Mouse (Mus musculus) spleen, postnatal 14 days (tissue): ENCODE measurements around the gene Ak8.

ENCODE experiments used
- DNase-seq, 2 experiments: peaks; one replicate each; pipeline ENCODE4 v3.0.0; 2021 to 2022; ENCODE audit warnings: low spot score in 2 of 2

Gene Ak8

DNA sequence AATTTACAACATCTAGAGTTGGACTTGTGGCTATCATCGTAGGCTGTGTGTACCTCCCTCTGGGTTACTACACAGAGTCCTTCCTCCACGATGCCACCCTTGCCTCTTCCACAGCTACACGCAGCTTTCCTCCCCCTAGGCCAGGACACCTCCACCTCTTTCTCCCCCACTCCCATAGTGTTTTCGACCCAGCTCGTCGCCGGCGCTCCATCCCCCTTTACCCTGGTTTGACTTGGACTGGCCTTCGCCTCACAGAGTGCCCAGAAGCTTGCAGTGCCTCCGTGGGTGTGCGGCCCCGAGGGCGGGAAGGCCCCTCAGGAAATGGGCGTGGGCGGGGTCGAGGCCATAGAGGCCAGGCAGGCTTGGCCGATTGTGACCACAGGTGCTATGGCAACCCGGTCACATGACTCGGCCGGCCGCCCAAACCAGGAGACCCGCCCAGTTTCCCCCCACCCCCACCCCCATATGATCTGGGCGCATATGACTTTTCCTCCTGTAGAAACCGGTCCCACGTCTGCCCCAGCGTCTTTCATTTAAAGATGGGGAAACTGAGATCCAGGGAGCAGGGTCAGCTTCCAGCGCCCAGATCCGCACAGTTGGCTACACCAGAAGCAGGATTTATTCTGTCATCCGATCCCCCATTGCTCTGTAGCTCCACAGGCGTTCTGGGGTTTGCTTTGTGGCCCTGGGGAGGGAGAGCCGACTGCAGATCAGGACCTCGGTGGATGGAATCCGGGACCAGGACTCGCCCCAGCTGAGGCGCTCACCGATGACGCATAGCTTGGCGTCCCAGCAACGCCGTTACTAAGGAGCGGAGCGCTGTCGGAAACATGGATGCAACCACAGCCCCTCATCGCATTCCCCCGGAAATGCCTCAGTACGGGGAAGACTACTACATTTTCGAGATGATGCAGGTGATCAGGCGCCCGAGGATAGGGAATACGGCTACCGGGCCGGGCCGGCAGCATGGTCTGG is at the start of gene Ak8, which contains the start of gene Spaca9:
Gene Ak8 (plus strand): TSS at position 804 of the 975 bp plus-strand sequence.
Gene Spaca9 (minus strand): TSS at position 367 of the 975 bp plus-strand sequence.
- DNase-seq, result peak; percentile 42 to 49

DNA sequence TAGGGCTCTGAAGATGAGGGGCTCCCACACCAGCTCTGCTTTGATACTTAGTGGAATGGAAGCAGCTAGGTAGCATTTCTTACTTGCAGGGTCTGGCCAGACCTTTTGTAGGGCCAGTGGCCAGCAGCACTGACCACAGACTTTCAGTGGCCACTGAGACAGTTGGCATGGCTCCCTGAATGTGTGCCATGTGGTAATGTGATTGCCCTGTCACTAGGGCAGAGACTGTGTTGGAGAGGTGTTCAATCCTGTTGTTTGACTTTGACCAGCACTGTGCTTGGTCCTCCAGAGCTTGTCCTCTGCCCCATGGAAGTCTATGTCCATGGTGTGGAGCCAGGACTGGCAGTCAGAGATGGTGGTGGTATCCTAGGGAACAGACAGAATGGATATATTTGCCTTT is 49.4 kb upstream of the Ak8 start:
- no peak for DNase-seq

DNA sequence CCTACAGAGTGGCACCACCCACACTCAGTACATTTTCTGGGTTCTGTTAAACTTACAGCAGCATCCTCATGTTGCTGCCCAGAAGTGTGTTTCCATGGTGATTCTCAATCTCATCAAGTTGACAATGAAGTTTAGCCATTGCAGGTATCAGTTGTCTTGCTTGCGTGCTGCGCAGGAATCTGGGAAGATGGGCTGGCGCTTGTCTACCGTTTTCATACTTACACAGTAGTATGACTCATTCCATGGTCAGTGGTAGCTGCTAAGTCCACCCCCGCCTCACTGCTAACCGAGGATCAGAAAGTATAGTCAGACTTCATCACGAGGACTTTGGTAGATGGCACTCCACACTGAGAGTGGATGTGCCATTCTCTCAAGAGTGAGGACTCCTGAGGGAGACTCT is 46.6 kb upstream of the Ak8 start:
- DNase-seq, result no peak

DNA sequence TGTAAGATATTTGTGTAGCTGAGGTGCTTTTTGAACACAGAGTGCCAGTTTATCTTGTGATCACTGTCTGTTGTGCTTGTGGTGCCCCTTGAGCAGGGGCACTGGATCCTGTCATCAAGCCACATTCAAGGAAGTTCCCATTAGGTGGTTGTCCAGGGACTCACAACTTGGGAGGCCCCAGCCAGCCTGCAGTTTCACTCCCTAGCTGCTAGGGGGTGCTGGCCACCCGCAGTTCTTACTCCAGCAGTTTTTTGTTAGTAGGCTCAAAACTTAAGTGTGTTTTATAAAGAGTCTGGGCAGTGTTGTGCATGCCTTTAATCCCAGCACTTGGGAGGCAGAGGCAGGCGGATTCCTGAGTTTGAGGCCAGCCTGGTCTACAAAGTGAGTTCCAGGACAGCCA is 45.7 kb upstream of the Ak8 start:
- DNase-seq, result peak in 1 of 2 experiments; percentile 26

DNA sequence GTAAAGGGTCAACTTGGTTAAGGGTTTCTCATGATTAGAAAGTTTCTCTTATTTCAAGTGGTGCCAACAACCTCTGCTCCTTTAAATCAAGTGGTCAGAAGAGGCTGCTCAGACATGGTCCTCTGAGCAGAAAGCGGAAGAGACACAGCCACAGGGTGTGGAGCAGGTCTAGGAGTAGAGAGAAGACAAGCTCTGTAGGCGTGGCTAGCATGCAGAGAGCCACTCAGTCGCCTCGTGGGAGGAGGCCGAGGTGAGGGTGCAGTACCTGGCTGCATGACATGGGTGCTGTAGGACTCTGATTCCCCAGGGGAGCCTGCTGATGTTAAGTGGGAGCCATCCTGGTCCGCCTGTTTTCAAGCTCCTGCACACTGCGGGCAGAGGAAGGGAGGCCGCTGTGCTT is 43.7 kb upstream of the Ak8 start:
- DNase-seq, result no peak

DNA sequence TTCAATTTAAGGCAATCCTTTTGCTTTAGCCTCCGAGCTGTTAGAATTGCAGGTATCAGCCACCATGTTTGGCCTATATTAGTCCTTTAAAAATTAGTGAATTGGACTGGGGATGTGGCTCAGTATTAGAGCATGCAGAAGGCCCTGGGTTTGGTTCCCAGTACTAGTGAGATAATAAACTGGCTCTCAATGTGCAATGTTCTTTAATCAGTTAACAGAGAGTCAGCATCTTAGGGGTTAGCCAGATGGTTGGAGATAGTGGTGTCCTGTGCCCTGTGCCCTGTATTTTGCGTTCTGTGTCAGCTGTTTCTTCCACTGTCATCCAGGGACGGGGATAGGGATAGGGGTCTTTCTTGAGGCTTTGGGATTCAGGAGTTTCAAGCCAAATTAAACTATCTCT is 37.1 kb upstream of the Ak8 start:
- no peak for DNase-seq

DNA sequence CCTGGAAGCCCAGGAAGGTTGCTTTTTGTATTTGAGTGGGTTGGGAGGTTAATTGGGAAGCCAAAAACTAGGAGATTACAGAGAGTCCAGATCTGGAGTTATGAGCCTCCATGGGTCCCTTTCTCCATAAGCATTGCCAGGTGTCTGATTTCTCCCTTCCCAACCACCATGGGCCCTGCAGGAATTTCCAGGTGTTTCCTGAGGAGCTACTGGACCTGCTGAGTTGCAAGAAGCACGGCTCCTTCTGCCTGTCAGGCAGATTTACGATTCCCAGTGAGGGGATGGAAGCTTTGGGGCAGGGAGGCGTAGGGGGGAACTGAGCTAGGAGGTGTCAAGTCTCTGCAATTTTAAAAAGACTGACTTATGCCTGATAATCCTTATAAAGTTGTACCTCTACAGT is 34.1 kb upstream of the Ak8 start:
- no peak for DNase-seq

DNA sequence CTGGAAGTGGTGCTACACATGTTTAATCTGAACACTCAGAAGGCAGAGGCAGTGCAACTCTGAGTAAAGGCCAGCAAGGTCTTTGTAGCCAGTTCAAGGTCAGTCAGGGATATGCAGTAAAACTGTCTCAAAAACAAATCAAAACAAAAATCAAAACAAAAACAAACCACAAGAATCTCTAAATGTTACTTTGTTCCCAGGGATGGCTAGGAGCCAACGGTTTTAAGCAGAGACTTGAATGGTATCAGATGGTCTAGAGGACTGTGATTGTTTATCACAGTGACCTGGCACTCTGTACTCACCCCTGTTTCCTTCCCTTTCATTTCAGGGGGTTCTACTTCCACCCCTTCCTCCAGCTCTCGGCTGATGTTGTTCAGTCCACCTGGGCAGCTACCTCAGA is 28.5 kb upstream of the Ak8 start:
- DNase-seq, result no peak

DNA sequence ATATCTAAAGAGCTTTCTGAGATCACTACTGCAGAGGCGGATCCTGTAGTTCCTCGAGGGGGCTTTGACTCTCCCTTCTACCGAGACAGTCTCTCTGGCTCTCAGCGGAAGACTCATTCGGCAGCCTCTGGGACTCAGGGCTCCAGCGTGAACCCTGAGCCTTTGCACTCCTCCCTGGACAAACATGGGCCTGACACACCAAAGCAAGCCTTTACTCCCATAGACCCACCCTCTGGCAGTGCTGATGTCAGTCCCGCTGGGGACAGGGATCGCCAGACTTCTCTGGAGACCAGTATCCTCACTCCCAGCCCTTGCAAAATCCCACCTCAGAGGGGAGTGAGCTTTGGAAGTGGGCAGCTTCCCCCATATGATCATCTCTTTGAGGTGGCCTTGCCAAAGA is 24.0 kb upstream of the Ak8 start:
- no peak for DNase-seq

DNA sequence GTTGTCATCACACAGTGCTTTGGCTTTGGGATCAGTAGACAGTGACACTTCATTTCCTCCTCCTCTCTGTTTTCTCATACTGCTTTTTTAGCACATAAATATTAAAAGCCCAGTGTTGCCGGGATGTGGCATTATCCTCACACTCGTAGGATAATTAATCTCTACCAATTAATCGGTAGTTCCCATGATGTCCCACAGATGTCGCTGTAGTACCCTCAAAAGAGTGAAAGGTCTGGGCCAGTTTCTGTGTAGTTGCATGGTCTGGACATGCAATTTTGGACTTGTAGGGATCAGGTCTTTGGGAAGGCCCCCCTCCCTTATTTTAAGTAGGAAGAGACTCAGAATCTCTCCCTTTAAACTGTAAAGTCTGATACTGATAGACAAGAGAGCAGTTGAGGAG is 19.3 kb upstream of the Ak8 start:
- DNase-seq, result peak in 1 of 2 experiments; percentile 14

DNA sequence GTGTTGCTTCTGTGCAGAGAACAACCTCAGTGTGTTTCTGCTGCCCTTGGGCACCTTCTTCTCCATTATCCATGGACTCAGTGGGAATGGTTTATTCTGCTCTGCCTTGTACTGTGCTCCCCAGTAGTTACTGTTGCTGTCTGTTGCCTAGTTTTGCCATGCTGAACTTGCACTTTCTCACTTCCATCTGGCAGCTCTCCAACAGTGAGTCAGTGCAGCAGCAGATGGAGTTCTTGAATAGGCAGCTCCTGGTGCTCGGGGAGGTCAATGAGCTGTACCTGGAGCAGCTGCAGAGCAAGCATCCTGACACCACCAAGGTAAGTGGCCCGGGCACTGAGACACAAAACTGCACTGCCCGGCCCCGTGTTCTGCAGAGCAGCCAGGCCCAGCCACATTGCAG is 18.2 kb upstream of the Ak8 start:
- DNase-seq, result no peak

DNA sequence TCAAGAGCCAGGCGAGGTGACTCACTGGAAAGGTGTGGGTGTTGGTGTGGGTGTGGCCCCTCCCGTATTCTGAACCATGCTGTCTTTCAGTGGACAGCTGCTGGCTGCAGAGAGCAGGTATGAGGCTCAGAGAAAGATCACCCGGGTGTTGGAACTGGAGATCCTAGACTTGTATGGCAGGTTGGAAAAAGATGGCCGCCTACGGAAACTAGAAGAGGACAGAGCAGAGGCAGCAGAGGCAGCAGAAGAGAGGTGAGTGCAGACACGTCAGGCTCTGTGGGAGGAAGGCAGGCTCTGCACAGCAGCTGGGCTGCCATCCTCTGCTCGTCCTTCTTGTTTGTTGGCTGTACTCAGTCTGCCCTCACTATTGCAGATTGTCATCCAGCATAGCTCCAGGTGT is 14.1 kb upstream of the Ak8 start:
- no peak for DNase-seq

DNA sequence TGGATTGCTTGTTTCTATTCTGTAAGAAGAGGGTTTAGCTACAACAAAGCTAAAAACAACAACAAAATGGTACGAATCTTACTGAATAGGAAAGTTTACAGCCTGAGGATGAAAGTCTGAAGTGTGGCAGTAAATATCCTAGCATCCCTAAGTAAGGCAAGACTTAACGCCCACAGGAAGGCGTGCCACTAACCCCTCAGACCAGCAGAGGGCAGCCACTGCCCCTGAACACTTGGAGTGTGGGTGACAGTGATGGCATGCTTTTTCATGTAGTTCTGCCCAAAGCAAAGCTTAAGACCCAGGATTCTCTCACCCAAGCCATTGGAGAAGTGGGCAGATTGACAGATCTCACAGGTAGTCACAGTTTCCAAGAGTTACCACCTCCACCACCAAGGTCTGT is 11.5 kb upstream of the Ak8 start:
- DNase-seq, result peak in 1 of 2 experiments; percentile 35

DNA sequence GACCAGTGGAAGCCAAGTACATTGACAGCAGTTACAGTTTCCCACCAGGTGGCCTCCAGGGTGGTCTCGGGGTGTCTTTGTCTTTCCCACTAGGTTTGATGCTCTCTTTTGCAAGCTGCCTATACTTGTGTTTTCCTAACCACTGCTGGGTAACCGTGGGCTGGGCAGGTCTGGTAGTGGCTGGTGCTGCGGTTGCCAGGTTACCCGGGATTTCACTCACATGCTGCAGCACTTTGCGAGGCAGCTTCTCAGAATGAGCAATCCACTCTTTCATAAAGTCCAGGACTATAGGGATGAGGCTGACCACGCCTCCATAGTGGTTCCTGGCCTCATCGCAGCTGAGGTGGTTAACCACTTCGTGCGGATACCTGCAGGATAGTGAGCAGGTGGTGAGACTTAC is 7.3 kb upstream of the Ak8 start:
- no peak for DNase-seq

DNA sequence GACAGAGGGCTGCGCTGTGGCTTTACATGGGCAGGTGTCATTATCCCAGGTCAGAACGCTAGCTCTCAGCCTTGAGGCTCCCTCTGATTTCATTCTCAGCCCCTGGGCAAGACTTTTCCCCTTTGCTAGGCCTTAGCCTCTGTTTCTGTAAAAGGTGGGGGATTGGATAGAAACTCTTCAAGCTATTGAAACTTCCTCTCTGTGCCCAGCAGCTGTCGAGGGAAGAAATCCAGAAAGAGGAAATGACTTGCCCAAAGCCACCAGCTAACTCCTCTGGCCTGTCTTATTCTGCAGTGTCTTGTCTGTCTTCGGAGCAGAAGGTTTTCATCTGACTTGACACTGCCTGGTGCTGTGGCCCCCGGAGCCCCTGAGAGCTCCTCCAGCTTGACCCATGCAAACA is 1.4 kb upstream of the Ak8 start:
- no peak for DNase-seq

DNA sequence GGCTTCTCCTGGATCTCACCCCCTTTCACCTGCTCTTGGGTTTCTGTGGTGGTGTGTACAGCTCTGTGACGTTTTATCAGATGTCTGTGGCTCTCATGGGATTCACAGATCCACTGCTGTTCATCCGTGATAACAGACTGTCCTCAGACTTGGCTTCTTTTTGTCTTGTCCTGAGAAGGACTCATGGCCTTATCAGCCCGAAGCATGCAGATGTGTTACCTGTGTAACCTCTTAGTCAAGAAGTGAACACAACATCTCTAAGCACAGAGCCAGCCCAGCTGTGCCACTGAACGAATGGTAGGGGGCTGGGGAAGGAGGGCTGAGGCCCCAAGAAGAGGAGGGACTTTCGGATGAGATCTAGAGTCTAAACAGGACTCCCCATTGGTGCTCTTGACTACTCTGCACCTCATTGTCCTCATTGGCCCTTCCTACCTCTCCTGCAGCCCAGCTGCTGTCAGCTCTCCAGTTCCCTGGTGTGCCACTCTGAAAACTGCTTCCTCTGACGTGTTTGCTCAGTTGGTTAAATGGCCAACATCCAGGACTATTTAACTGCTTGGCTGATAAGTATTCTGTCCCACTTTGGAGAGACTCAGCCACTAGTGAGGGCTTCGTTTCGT is 1.8 kb downstream of the Ak8 start:
- DNase-seq, result no peak

DNA sequence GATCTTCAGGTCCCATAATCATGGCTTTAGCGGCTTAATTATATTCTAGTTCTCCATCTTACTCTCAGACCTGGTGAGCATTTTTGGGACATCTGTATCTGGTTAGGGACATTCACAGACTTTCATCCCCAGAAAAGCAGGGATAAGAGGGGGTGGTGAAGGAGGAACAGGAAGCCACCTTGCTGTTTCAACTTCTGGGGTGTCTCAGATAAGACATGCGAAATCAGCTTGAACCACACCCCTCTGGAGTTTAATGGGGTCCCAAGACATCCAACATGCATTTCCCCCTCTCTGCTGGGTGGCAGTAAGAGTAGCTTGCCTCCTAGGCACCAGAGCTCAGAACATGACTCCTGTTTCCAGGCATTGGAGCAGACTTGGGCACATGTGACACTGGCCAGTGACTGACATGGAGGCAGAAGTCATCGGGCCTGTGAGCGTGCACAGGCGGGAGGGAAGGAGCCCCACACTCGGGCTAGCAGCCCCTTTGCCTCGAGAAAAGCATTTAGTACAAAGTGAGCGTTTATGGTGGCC is 6.2 kb downstream of the Ak8 start:
- DNase-seq, result no peak

DNA sequence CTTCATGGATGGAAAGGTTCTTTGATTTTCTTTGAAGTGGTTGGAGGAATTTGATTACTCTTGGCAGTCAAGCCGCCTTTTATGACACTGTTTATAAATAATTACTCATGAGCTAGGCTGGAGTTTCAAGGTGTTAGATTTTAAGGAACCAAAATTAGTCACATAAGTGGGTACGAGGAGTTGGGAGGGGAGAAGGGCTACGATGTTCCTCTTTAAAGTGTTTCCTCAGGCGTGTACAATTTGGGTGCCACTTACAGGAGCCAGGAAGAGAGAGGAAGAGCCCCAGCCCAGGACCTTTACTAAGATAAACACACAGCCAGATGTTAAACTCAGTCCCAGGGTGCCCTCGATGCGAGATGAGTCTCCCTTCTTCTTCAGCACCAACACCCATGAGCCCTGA is 6.8 kb downstream of the Ak8 start:
- no peak for DNase-seq

DNA sequence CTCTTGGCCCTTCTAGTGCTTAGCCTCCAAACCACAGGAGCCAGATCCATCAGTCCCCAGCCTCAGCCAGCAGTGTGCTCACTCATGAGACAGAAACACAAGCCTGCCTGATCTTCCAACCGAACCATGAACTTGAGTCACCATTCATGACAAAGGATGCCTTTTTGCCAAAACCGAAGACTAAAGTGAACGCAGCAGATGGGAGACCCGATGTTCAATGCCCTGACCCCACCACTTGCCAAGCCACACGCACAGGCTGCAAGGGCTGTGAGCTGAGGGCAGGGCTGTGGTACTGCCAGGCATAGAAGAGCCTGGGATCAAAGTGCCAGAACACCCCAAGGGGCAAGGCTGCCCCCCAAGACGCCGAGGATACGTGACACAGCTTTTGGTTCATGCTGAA is 13.1 kb downstream of the Ak8 start:
- DNase-seq, result no peak

DNA sequence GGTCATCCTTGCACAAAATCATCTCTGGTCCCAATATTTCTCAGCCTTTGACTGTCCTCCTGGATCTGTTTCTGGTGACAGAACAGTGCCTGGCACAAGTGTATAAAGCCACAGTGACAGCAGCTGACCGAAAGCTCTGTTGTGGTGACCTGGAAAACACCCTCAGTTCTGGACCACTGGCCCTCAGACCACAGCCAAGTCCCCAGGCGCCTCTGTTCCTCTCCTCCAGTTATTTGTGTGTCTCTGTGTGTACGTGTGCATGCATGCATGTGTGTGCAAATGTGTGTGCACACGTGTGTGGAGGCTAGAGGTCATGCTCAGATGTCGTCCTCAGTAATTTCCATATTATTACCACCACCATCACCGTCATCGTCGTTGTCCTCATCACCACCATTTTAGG is 22.5 kb downstream of the Ak8 start:
- no peak for DNase-seq

DNA sequence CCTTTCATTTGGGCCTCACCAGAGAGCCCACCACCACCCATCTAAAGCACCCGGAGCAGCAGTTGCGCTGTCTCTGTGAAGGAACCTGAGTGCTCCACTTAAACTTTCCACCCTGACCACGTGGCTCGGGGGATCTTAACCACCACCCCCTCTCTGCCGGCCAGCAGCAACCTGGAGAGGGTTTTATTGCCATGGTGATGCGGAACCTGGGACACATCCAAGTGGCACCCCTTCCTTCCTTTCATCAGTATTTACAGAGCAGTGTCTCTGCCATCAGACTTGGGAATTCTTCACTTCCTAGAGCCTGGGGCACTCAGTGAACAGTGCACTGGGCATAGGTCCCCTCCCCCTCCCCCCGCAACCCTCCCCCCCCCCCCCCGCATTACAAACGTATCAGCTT is 23.9 kb downstream of the Ak8 start:
- no peak for DNase-seq

DNA sequence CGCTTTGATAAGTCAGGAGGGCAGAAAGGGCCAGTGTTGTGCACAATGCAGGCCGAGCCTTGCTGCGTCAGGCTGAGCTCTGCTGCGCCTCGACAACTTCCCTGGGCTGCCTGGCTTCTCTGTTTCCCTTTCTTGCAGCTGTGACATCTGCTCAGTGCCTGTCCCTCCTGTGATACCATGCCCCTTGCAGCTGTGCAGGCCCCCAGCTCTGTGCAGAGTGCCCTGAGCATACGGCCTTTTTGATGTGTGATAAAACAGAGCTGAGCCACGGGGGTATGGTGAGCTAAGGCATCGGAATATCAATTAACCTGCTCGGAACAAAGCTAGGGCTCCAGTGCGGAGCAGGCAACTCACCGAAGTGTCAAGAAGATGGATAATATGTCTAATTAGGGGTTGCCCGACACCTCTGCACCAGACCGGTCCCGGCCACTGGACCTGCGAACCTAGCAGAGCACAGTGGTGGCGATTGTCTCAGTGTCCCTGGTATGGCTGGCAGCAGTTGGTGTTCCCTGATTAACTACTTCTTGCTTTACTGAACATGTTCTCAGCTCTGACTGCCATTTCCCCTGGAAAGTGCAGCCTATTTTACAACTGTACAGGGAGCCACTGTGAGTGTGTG is 27.9 kb downstream of the Ak8 start:
- DNase-seq, result no peak

DNA sequence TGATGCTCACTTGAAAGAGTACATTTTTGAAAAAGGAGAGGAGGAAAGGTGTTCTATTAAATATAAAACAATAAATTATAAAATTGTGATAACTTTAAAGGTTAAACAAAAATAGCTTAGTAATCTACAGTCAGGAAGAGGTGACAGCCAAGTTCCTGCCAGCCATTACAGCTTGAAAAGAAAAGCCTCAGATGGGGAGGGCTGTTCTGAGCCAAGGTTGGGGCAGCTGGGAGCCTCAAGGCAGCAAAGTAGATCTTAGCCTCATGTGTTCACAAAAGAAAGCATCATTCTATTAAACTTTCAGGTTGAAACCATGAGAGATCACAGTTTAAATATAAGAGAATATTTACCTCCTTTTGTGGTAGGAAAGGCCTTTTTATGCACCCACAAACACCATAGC is 30.7 kb downstream of the Ak8 start:
- no peak for DNase-seq
